Mouse (Mus musculus): ENCODE measurements around the gene Agpat1.

DNA sequence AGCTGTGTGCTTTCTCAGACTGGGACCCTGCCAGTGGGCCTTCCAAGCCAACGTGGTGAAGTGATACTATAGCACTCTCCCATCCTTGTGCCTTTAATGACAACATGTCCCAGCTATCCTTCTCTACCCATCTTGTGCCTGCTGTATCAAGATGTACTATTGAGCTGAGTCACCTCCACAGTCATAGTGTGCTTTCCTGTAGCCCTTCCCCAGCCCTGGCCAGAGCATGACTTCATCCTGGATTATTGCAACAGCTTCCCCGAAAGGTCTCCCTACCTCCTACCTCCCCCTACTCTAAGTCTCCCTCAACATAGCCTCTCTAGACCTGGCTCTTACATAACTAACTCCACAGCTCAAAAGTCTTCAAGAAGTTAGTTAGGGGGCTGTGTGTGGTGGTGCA lies 31.6 kb downstream of the Agpat1 start:
- TF ChIP-seq POLR2A (IDR thresholded peaks at IDR 0.05; ENCODE audit: low read depth, low read length): no peak
- no peak for TF ChIP-seq CTCF (conservative IDR thresholded peaks at IDR 0.05; ENCODE audit: insufficient read depth, insufficient read length, low read depth, low read length)
